Mouse (Mus musculus): ENCODE results near the gene Tmem121. TPM values are rescaled to one million over a fixed set of nuclear protein-coding genes. Genes with fewer than 3 reads are reported as not detected.

Gene Tmem121
- polyA plus RNA-seq, 1 experiment from 2014 or later: 5.6 TPM

DNA sequence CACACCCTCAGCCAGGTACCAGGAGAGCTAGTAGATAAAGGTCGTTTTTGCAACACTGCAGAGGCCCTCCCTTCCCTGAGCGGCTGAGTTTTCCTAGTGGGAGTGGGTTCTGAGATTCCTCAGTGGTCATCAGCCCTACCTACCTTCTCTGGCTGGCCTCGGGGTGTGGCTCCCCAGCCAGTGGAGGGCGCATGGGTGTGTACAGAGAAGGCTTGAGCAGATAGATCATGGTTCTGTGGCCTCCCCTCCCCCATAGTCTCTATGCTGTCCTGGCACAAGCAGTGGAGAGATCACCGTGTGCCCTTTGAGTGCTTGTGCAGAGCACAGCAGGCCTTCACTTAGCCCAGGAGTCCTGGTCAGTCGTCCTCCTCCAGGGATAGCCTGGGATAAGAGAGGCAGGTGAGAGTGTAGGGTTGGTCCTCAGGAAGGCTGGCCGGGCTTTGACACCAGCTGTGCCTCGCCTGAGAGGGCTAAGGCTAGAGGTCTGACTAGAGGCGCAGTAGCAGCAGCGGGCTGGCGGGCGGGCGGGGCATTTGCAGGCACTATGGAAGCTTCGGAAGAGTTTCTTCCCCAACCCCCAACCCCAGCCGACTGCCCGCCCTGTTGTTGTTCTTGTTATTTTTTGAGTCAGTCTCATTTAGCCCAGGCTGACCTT, 37.2 kb upstream of the Tmem121 start:
- no peaks in the 10 kb centered on the region for H3K36me3 ChIP-seq (ENCODE audit: control insufficient read depth, insufficient read depth, low read length)
- H3K27ac ChIP-seq (ENCODE audit: low read length): no peak overlapping the region
- H3K4me3 ChIP-seq (ENCODE audit: low read length): no peak overlapping the region
- H3K27me3 ChIP-seq (replicated peaks; ENCODE audit: control insufficient read depth, insufficient read depth, low read length): no peaks in the 10 kb centered on the region; the same call in 1 of the 2 replicates
- H3K4me2 ChIP-seq (ENCODE audit: low read depth, low read length): no peak overlapping the region
- 36% methylated on average over 16 of the region's 16 CpGs for WGBS
- peaks cover 37% of the 10 kb centered on the region for H3K4me1 ChIP-seq (ENCODE audit: control insufficient read depth, insufficient read depth, low read length)
- no peaks in the 10 kb centered on the region for H3K9me3 ChIP-seq (ENCODE audit: control insufficient read depth, low read length)
- no peak overlapping the region for H3K9ac ChIP-seq (ENCODE audit: low read depth, low read length)
- 0 out of 2 replicates have a peak, but pooled peaks have one; percentile 4 for ATAC-seq

DNA sequence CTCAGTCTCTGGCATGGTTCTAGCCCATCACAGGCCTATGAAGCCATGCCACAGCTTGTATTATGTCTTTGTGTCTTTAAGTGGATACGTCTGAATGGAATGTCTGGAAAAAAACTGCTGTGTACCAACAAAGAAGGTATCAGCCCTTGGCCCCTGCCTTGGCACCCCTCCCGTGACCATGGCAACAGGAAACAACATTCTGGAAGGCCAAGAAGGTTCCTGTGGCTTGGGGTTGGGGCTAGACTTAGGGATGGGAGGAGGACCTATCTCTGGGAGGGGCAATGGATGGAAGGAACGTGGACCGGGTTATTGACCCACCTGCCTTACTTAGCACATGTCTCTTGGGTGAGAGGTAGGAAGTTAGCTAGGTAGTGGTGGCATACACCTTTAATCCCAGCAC, 36.4 kb upstream of the Tmem121 start:
- H3K36me3 ChIP-seq (ENCODE audit: control insufficient read depth, insufficient read depth, low read length): no peaks in the 10 kb centered on the region
- WGBS: 71% methylated on average over 4 of the region's 4 CpGs
- ATAC-seq: no peak
- no peaks in the 10 kb centered on the region; the same call in 1 of the 2 replicates for H3K27me3 ChIP-seq (replicated peaks; ENCODE audit: control insufficient read depth, insufficient read depth, low read length)
- peaks cover 37% of the 10 kb centered on the region for H3K4me1 ChIP-seq (ENCODE audit: control insufficient read depth, insufficient read depth, low read length)
- no peak overlapping the region for H3K27ac ChIP-seq (ENCODE audit: low read length)
- no peaks in the 10 kb centered on the region for H3K9me3 ChIP-seq (ENCODE audit: control insufficient read depth, low read length)
- no peak overlapping the region for H3K9ac ChIP-seq (ENCODE audit: low read depth, low read length)
- H3K4me2 ChIP-seq (ENCODE audit: low read depth, low read length): no peak overlapping the region
- no peak overlapping the region for H3K4me3 ChIP-seq (ENCODE audit: low read length)

DNA sequence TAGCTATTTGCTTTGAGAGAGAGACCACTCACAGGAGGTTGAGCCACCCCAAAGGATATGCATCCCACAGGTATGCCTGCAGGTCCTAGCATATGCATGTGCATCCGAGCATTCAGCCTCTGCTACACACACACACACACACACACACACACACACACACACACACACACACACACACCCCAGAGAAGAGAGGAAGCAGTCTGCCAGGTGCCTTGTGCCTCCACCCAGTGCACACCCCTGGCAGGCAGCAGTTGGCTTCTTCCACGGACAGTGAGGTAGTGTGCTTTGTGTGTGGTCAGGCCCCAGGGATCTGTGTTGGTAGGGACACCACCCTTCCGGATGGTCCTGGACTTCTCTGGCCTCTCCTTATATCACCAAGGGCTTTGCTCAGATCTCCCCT, 35.8 kb upstream of the Tmem121 start:
- no peak overlapping the region for H3K4me2 ChIP-seq (ENCODE audit: low read depth, low read length)
- 78% methylated on average over 3 of the region's 3 CpGs for WGBS
- no peak for ATAC-seq
- H3K9ac ChIP-seq (ENCODE audit: low read depth, low read length): no peak overlapping the region
- H3K4me1 ChIP-seq (ENCODE audit: control insufficient read depth, insufficient read depth, low read length): peaks cover 41% of the 10 kb centered on the region
- H3K27me3 ChIP-seq (replicated peaks; ENCODE audit: control insufficient read depth, insufficient read depth, low read length): no peaks in the 10 kb centered on the region; the same call in 1 of the 2 replicates
- no peaks in the 10 kb centered on the region for H3K36me3 ChIP-seq (ENCODE audit: control insufficient read depth, insufficient read depth, low read length)
- H3K4me3 ChIP-seq (ENCODE audit: low read length): no peak overlapping the region
- H3K27ac ChIP-seq (ENCODE audit: low read length): no peak overlapping the region
- no peaks in the 10 kb centered on the region for H3K9me3 ChIP-seq (ENCODE audit: control insufficient read depth, low read length)

DNA sequence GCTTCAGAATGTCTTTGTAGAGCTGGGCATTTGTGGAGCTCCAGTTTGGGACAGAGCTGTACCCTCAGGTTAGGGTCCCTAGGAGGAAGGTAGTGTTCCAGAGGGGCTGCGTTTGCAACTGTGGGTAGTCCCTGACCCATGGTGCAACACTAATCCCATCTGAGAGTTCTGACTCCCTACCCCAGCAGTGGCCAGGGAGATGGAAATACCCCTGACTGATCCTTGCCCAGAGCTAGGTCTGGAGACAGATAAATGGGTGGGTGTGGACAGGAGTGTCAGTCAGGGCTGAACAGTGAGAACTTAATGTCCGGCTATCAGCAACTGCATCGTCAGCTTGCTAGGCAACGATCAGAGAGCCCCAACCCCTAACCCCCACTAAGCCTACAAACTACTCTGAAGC, 35.1 kb upstream of the Tmem121 start:
- 55% methylated on average over 4 of the region's 4 CpGs for WGBS
- H3K36me3 ChIP-seq (ENCODE audit: control insufficient read depth, insufficient read depth, low read length): no peaks in the 10 kb centered on the region
- no peak overlapping the region for H3K27ac ChIP-seq (ENCODE audit: low read length)
- ATAC-seq: no peak
- H3K9me3 ChIP-seq (ENCODE audit: control insufficient read depth, low read length): no peaks in the 10 kb centered on the region
- no peak overlapping the region for H3K9ac ChIP-seq (ENCODE audit: low read depth, low read length)
- H3K4me3 ChIP-seq (ENCODE audit: low read length): no peak overlapping the region
- H3K4me1 ChIP-seq (ENCODE audit: control insufficient read depth, insufficient read depth, low read length): peaks cover 47% of the 10 kb centered on the region
- H3K4me2 ChIP-seq (ENCODE audit: low read depth, low read length): no peak overlapping the region
- no peaks in the 10 kb centered on the region; the same call in 1 of the 2 replicates for H3K27me3 ChIP-seq (replicated peaks; ENCODE audit: control insufficient read depth, insufficient read depth, low read length)

DNA sequence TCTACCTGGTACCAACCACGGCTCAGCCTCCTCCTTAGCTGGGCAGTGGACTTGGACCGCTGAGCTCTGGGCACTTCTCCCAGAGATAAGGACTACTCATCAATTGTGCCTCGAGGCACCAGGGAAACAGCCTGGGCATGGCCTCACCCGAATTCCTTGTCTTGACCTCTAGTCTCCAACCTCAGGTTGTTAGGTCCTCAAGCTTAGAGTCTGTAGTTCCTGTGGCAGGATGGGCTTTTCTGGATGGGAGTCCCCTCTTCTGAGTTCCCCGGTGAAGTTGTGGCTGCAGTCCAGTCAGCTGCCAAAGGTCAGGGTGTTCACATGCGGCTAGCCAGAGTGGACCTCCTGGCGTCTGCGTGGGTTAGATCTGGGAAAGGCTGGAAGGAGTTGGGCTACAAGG, 34.7 kb upstream of the Tmem121 start:
- Histone ChIP-seq H3K9me3 (ENCODE audit: control insufficient read depth, low read length) (no peaks in the 10 kb centered on the region), H3K4me3 (ENCODE audit: low read length) (no peak overlapping the region), H3K27ac (ENCODE audit: low read length) (no peak overlapping the region), H3K27me3 (replicated peaks; ENCODE audit: control insufficient read depth, insufficient read depth, low read length) (no peaks in the 10 kb centered on the region; the same call in 1 of the 2 replicates), H3K9ac (ENCODE audit: low read depth, low read length) (no peak overlapping the region), H3K4me2 (ENCODE audit: low read depth, low read length) (peak overlapping the region; percentile 92), H3K4me1 (ENCODE audit: control insufficient read depth, insufficient read depth, low read length) (peaks cover 44% of the 10 kb centered on the region), H3K36me3 (ENCODE audit: control insufficient read depth, insufficient read depth, low read length) (no peaks in the 10 kb centered on the region)
- WGBS: 55% methylated on average over 8 of the region's 8 CpGs
- ATAC-seq: no peak

- peak overlapping the region; percentile 67 for H3K4me3 ChIP-seq (ENCODE audit: low read length)
- under 1% methylated on average over 36 of the region's 36 CpGs for WGBS
- H3K27me3 ChIP-seq (replicated peaks; ENCODE audit: control insufficient read depth, insufficient read depth, low read length): no peaks in the 10 kb centered on the region; the same call in 1 of the 2 replicates
- H3K4me2 ChIP-seq (ENCODE audit: low read depth, low read length): peak overlapping the region; percentile 92
- H3K36me3 ChIP-seq (ENCODE audit: control insufficient read depth, insufficient read depth, low read length): no peaks in the 10 kb centered on the region
- H3K27ac ChIP-seq (ENCODE audit: low read length): peak overlapping the region; percentile 9; the same call in 1 of the 2 replicates
- H3K9ac ChIP-seq (ENCODE audit: low read depth, low read length): peak overlapping the region; percentile 73
- no peak for ATAC-seq
- no peaks in the 10 kb centered on the region for H3K9me3 ChIP-seq (ENCODE audit: control insufficient read depth, low read length)
- H3K4me1 ChIP-seq (ENCODE audit: control insufficient read depth, insufficient read depth, low read length): peaks cover 40% of the 10 kb centered on the region
Measured at GRCm38 (mm10) chr12:113151661-113152271, 34.0 kb upstream of the Tmem121 start.

GRCm38 (mm10) chr12:113152272-113152661, 33.5 kb upstream of the Tmem121 start:
- 18% methylated on average over 19 of the region's 19 CpGs for WGBS

GRCm38 (mm10) chr12:113152991-113153525, 32.7 kb upstream of the Tmem121 start:
- 82% methylated on average over 6 of the region's 6 CpGs for WGBS

More at GRCm38 (mm10) chr12:113152272-113152661, 33.5 kb upstream of the Tmem121 start:
- Histone ChIP-seq H3K4me1 (ENCODE audit: control insufficient read depth, insufficient read depth, low read length) (peaks cover 43% of the 10 kb centered on the region), H3K27me3 (replicated peaks; ENCODE audit: control insufficient read depth, insufficient read depth, low read length) (no peaks in the 10 kb centered on the region; the same call in 1 of the 2 replicates), H3K36me3 (ENCODE audit: control insufficient read depth, insufficient read depth, low read length) (no peaks in the 10 kb centered on the region), H3K9me3 (ENCODE audit: control insufficient read depth, low read length) (no peaks in the 10 kb centered on the region), H3K27ac (ENCODE audit: low read length) (peak overlapping the region; percentile 9), H3K4me2 (ENCODE audit: low read depth, low read length) (peak overlapping the region; percentile 92), H3K4me3 (ENCODE audit: low read length) (peak overlapping the region; percentile 67), H3K9ac (ENCODE audit: low read depth, low read length) (peak overlapping the region; percentile 73)
- ATAC-seq: no peak

GRCm38 (mm10) chr12:113153971-113154370, 31.8 kb upstream of the Tmem121 start:
- Histone ChIP-seq H3K4me3 (ENCODE audit: low read length) (no peak overlapping the region), H3K9ac (ENCODE audit: low read depth, low read length) (no peak overlapping the region), H3K36me3 (ENCODE audit: control insufficient read depth, insufficient read depth, low read length) (no peaks in the 10 kb centered on the region), H3K4me2 (ENCODE audit: low read depth, low read length) (no peak overlapping the region), H3K4me1 (ENCODE audit: control insufficient read depth, insufficient read depth, low read length) (peaks cover 33% of the 10 kb centered on the region), H3K27ac (ENCODE audit: low read length) (no peak overlapping the region), H3K27me3 (replicated peaks; ENCODE audit: control insufficient read depth, insufficient read depth, low read length) (no peaks in the 10 kb centered on the region; the same call in 1 of the 2 replicates), H3K9me3 (ENCODE audit: control insufficient read depth, low read length) (no peaks in the 10 kb centered on the region)
- WGBS: 95% methylated on average over 7 of the region's 7 CpGs
- no peak for ATAC-seq

More at GRCm38 (mm10) chr12:113152991-113153525, 32.7 kb upstream of the Tmem121 start:
- Histone ChIP-seq H3K4me2 (ENCODE audit: low read depth, low read length) (peak overlapping the region; percentile 92), H3K9ac (ENCODE audit: low read depth, low read length) (peak overlapping the region; percentile 73; the same call in 1 of the 2 replicates), H3K4me1 (ENCODE audit: control insufficient read depth, insufficient read depth, low read length) (peaks cover 42% of the 10 kb centered on the region), H3K36me3 (ENCODE audit: control insufficient read depth, insufficient read depth, low read length) (no peaks in the 10 kb centered on the region), H3K27ac (ENCODE audit: low read length) (no peak overlapping the region), H3K27me3 (replicated peaks; ENCODE audit: control insufficient read depth, insufficient read depth, low read length) (no peaks in the 10 kb centered on the region; the same call in 1 of the 2 replicates), H3K4me3 (ENCODE audit: low read length) (peak overlapping the region; percentile 67; the same call in 1 of the 2 replicates), H3K9me3 (ENCODE audit: control insufficient read depth, low read length) (no peaks in the 10 kb centered on the region)
- ATAC-seq: no peak

Measured in intestine, embryonic 16.5 days (tissue).